Mouse (Mus musculus) limb, embryonic 14.5 days (tissue): ENCODE measurements around the gene Scd4. TPM values are rescaled to one million over a fixed set of nuclear protein-coding genes. Genes with fewer than 3 reads are reported as not detected.
A peak's percentile ranks its signal among the peaks of the same experiment; 100 is the strongest.

Experiments used
- ATAC-seq: fragments of 200-750 bp; cut with Nextera tagmentation; 2 replicates; pipeline ENCODE4 v1.8.0; 2017; ENCODE audit warnings: low read depth, moderate number of reproducible peaks, moderate TSS enrichment; ENCODE audit not compliant: low FRiP score
- DNase-seq: peaks from one replicate; pipeline ENCODE4 v3.0.0-alpha.2; 2015; ENCODE audit warnings: low spot score
- H3K27ac ChIP-seq: fragments of 300-500 bp; sonication (generic); replicated peaks from 2 replicates; pipeline ENCODE4 v1.5.1; 2014; ENCODE audit warnings: low read depth, mild to moderate bottlenecking, low read length, moderate library complexity, mixed read lengths
- H3K27me3 ChIP-seq: fragments of 300-500 bp; sonication (generic); 2 replicates; pipeline ENCODE4 v1.6.1; 2014; ENCODE audit warnings: low read length, mixed read lengths; ENCODE audit not compliant: control insufficient read depth, insufficient read depth
- H3K36me3 ChIP-seq: fragments of 300-500 bp; sonication (generic); 2 replicates; pipeline ENCODE4 v1.6.1; 2014; ENCODE audit warnings: mild to moderate bottlenecking, low read length, moderate library complexity, mixed read lengths; ENCODE audit not compliant: control insufficient read depth, insufficient read depth
- H3K4me1 ChIP-seq: fragments of 300-500 bp; sonication (generic); 2 replicates; pipeline ENCODE4 v1.6.1; 2014; ENCODE audit warnings: antibody characterized with exemption, low read length, mixed read lengths; ENCODE audit not compliant: control insufficient read depth, insufficient read depth
- H3K4me2 ChIP-seq: fragments of 300-500 bp; sonication (generic); replicated peaks from 2 replicates; pipeline ENCODE4 v1.6.1; 2014; ENCODE audit warnings: low read depth, mild to moderate bottlenecking, low read length, moderate library complexity; ENCODE audit not compliant: severe bottlenecking
- H3K4me3 ChIP-seq: fragments of 300-500 bp; sonication (generic); replicated peaks from 2 replicates; pipeline ENCODE4 v1.5.1; 2014; ENCODE audit warnings: low read length
- H3K9ac ChIP-seq: fragments of 300-500 bp; sonication (generic); 2 replicates; pipeline ENCODE4 v1.6.1; 2014; ENCODE audit warnings: mild to moderate bottlenecking, low read depth, low read length, moderate library complexity; ENCODE audit not compliant: severe bottlenecking
- H3K9me3 ChIP-seq: fragments of 300-500 bp; sonication (generic); 2 replicates; pipeline ENCODE4 v1.6.1; 2016; ENCODE audit warnings: low read length; ENCODE audit not compliant: control insufficient read depth
- POLR2A ChIP-seq: fragments of 200-500 bp; IDR thresholded peaks from 2 replicates; pipeline ENCODE4 v1.8.0; 2012; ENCODE audit warnings: inconsistent platforms, mild to moderate bottlenecking, moderate library complexity, borderline replicate concordance; ENCODE audit not compliant: insufficient read depth, insufficient read length; ENCODE audit errors: extremely low read depth
- WGBS: fragments of 180-500 bp; shearing (Covaris S2); extraction: QIAGEN DNeasy Blood & Tissue Kit; methylation state at CpG from one replicate; pipeline ENCODE4 v1.1.7; 2014; 5-methylcytosine and 5-hydroxymethylcytosine counted together
- polyA plus RNA-seq, 2 experiments: library from polyadenylated mRNA; depleted of rRNA in 1 of 2; stranded (reverse) in 1 of 2; unstranded in 1 of 2; fragments of >200 nt; fragmentation: Nextera tagmentation in 1 of 2; extraction: Ambion mirVana in 1 of 2; gene quantifications; 2 replicates each; pipeline versions ENCODE4 v1.2.1 to v1.2.3; 2012 to 2014

The Scd4 gene
- polyA plus RNA-seq, 2 experiments, result 0.12 to 0.80 TPM

- no peak overlapping the region for H3K27ac ChIP-seq
- no peak overlapping the region for H3K4me3 ChIP-seq
- ATAC-seq, result no peak
- DNase-seq, result no peak
- WGBS, result 80% methylated on average over 7 of the region's 7 CpGs
- H3K4me1 ChIP-seq, result peaks cover 47% of the 10 kb centered on the region
- H3K9me3 ChIP-seq, result no peaks in the 10 kb centered on the region
- H3K4me2 ChIP-seq, result no peak overlapping the region
- H3K36me3 ChIP-seq, result peaks cover 98% of the 10 kb centered on the region
- H3K27me3 ChIP-seq, result no peaks in the 10 kb centered on the region
- H3K9ac ChIP-seq, result no peak overlapping the region
- TF ChIP-seq POLR2A, result no peak
Observed at GRCm38 (mm10) chr19:44300520-44300919, 32.4 kb upstream of the Scd4 start.

GRCm38 (mm10) chr19:44301176-44301575 lies 31.7 kb upstream of the Scd4 start:
- ATAC-seq, result no peak
- no peak overlapping the region for H3K4me2 ChIP-seq
- no peaks in the 10 kb centered on the region for H3K27me3 ChIP-seq
- peak; percentile 62 for DNase-seq
- H3K27ac ChIP-seq, result no peak overlapping the region
- no peak overlapping the region for H3K4me3 ChIP-seq
- H3K4me1 ChIP-seq, result peaks cover 47% of the 10 kb centered on the region
- whole genome bisulfite sequencing, result 64% methylated on average over 16 of the region's 16 CpGs
- peaks cover 99% of the 10 kb centered on the region for H3K36me3 ChIP-seq
- no peak for TF ChIP-seq POLR2A
- H3K9me3 ChIP-seq, result no peaks in the 10 kb centered on the region
- no peak overlapping the region for H3K9ac ChIP-seq

GRCm38 (mm10) chr19:44301671-44302305 lies 31.1 kb upstream of the Scd4 start:
- Histone ChIP-seq H3K27ac (no peak overlapping the region), H3K9ac (no peak overlapping the region), H3K9me3 (no peaks in the 10 kb centered on the region), H3K27me3 (no peaks in the 10 kb centered on the region), H3K36me3 (peaks cover 99% of the 10 kb centered on the region), H3K4me2 (no peak overlapping the region), H3K4me3 (no peak overlapping the region), H3K4me1 (peaks cover 44% of the 10 kb centered on the region)
- no peak for ATAC-seq
- DNase-seq, result no peak
- WGBS, result 70% methylated on average over 9 of the region's 9 CpGs
- no peak for TF ChIP-seq POLR2A

GRCm38 (mm10) chr19:44302901-44303300 lies 30.0 kb upstream of the Scd4 start:
- ATAC-seq (no peak), DNase-seq (no peak)
- Histone ChIP-seq H3K27me3 (no peaks in the 10 kb centered on the region), H3K4me2 (no peak overlapping the region), H3K9ac (no peak overlapping the region), H3K4me3 (no peak overlapping the region), H3K9me3 (no peaks in the 10 kb centered on the region), H3K36me3 (peaks cover 99% of the 10 kb centered on the region), H3K4me1 (peaks cover 33% of the 10 kb centered on the region), H3K27ac (no peak overlapping the region)
- TF ChIP-seq POLR2A, result no peak
- 72% methylated on average over 11 of the region's 11 CpGs for WGBS

- Histone ChIP-seq H3K4me1 (peaks cover 27% of the 10 kb centered on the region), H3K9me3 (no peaks in the 10 kb centered on the region), H3K36me3 (peaks cover 99% of the 10 kb centered on the region), H3K4me3 (no peak overlapping the region), H3K27me3 (no peaks in the 10 kb centered on the region), H3K9ac (no peak overlapping the region), H3K27ac (no peak overlapping the region), H3K4me2 (no peak overlapping the region)
- no peak for TF ChIP-seq POLR2A
- ATAC-seq, result no peak
- DNase-seq, result no peak
- WGBS, result 64% methylated on average over 8 of the region's 8 CpGs
Observed at GRCm38 (mm10) chr19:44303502-44303901, 29.4 kb upstream of the Scd4 start.
